Mouse (Mus musculus): ENCODE data around the gene Dbndd2.

DNA sequence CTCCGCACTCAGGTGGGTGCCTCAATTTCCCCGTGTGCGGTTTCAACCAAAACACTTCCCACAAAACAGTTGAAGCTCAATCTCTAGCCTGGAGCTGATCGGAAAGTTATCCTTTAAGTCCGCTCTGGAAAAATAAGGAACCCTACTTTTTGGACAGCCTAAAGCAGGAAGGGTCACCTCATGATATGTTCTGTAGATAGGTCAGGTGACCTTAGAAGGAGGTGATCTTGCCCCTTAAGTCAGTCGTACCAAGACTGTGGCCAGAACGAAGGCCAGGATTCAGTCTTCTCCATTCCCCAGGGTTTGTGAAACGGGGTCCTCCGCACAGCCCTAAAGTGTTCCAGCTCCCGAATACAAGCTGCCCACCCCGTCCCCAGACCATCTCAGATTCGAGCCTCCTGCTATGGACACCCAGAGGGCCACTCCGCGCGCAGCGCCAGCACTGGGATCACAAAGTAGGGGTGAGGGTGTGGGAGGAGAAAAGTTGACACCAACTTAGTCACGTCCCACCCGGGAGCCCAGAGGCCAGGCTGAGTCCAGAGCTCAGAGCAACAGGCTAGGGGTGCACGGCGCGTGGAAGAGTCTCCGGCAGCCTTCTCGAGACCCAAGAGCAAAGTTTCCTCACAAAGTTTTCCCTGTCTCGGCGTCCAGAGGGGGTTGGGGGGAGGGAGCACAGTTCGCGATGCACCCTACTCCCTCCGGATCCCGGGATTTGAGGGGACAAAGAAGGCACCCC, 43.4 kb upstream of the Dbndd2 start:
- TF ChIP-seq CTCF (IDR thresholded peaks at IDR 0.05; ENCODE audit: low read depth): no peak
- no peak for TF ChIP-seq EP300 (IDR thresholded peaks at IDR 0.05; ENCODE audit: low read depth)
